Mouse (Mus musculus) midbrain, embryonic 10.5 days (tissue): ENCODE measurements around the gene Eif3i. TPM values are rescaled to one million over a fixed set of nuclear protein-coding genes. Genes with fewer than 3 reads are reported as not detected.

ENCODE experiments used
- DNase-seq: peaks from one replicate; pipeline ENCODE4 v3.0.0-alpha.2; 2017; ENCODE audit warnings: low spot score
- H3K27ac ChIP-seq: fragments of 300-500 bp; sonication (generic); replicated peaks from 2 replicates; pipeline ENCODE4 v1.5.1; 2016; ENCODE audit warnings: mild to moderate bottlenecking
- H3K27me3 ChIP-seq: fragments of 300-500 bp; sonication (generic); 2 replicates; pipeline ENCODE4 v1.6.1; 2016; ENCODE audit warnings: low read depth, mild to moderate bottlenecking; ENCODE audit not compliant: poor library complexity, severe bottlenecking
- H3K36me3 ChIP-seq: fragments of 300-500 bp; sonication (generic); 2 replicates; pipeline ENCODE4 v1.6.1; 2016; ENCODE audit warnings: mild to moderate bottlenecking, moderate library complexity
- H3K4me1 ChIP-seq: fragments of 300-500 bp; sonication (generic); 2 replicates; pipeline ENCODE4 v1.6.1; 2016
- H3K4me3 ChIP-seq: fragments of 300-500 bp; sonication (generic); 2 replicates; pipeline ENCODE4 v1.5.1; 2016; ENCODE audit warnings: mild to moderate bottlenecking, moderate library complexity
- H3K9me3 ChIP-seq: fragments of 300-500 bp; sonication (generic); replicated peaks from 2 replicates; pipeline ENCODE4 v1.6.1; 2016; ENCODE audit warnings: mild to moderate bottlenecking
- WGBS: fragments of 180-500 bp; shearing (Covaris S2); methylation state at CpG from one replicate; pipeline ENCODE4 v1.1.7; 2016; 5-methylcytosine and 5-hydroxymethylcytosine counted together
- polyA plus RNA-seq: library from polyadenylated mRNA; unstranded; fragments of >200 nt; fragmentation: Nextera tagmentation; extraction: Ambion mirVana; gene quantifications from 2 replicates; pipeline ENCODE4 v1.2.1, GENCODE M21; 2016

Eif3i gene
- polyA plus RNA-seq, 1 experiment from 2014 or later, result 293 TPM

- H3K27me3 ChIP-seq, result 0 out of 2 replicates have a peak, but pooled peaks cover 5% of the 10 kb centered on the region
- peaks cover 18% of the 10 kb centered on the region for H3K4me1 ChIP-seq
- WGBS, result 84% methylated on average over 5 of the region's 5 CpGs
- no peak for DNase-seq
- H3K36me3 ChIP-seq, result no peaks in the 10 kb centered on the region
- H3K27ac ChIP-seq, result no peak within 1 kb of the TSS
- H3K9me3 ChIP-seq, result no peaks in the 10 kb centered on the region
- H3K4me3 ChIP-seq, result peak within 1 kb of the TSS; percentile 20; the same call in 1 of the 2 replicates
These were observed 22.0 kb downstream of the Eif3i start, which contains the start of gene Fam167b for GRCm38 (mm10) chr4:129578466-129578865. Fam167b (minus strand) TSS chr4:129578549.

- 0 out of 2 replicates have a peak, but pooled peaks cover 5% of the 10 kb centered on the region for H3K27me3 ChIP-seq
- H3K4me3 ChIP-seq, result no peak overlapping the region
- H3K4me1 ChIP-seq, result peaks cover 18% of the 10 kb centered on the region
- H3K36me3 ChIP-seq, result no peaks in the 10 kb centered on the region
- DNase-seq, result no peak
- no peak overlapping the region for H3K27ac ChIP-seq
- 83% methylated on average over 7 of the region's 7 CpGs for WGBS
- H3K9me3 ChIP-seq, result no peaks in the 10 kb centered on the region
These were observed 22.8 kb downstream of the Eif3i start for GRCm38 (mm10) chr4:129577688-129578087.

- 37% methylated on average over 21 of the region's 21 CpGs for WGBS
- peak; percentile 75 for DNase-seq
- H3K27me3 ChIP-seq, result 0 out of 2 replicates have a peak, but pooled peaks cover 5% of the 10 kb centered on the region
- peaks cover 18% of the 10 kb centered on the region for H3K4me1 ChIP-seq
- no peaks in the 10 kb centered on the region for H3K9me3 ChIP-seq
- H3K4me3 ChIP-seq, result peak overlapping the region; percentile 20
- H3K27ac ChIP-seq, result peak overlapping the region; percentile 60
- no peaks in the 10 kb centered on the region for H3K36me3 ChIP-seq
These were observed 23.5 kb downstream of the Eif3i start for GRCm38 (mm10) chr4:129576863-129577491.

GRCm38 (mm10) chr4:129575171-129575844 lies 25.1 kb downstream of the Eif3i start:
- H3K27ac ChIP-seq, result peak overlapping the region; percentile 46; the same call in 1 of the 2 replicates
- no peak for DNase-seq
- H3K36me3 ChIP-seq, result no peaks in the 10 kb centered on the region
- H3K9me3 ChIP-seq, result no peaks in the 10 kb centered on the region
- H3K27me3 ChIP-seq, result 0 out of 2 replicates have a peak, but pooled peaks cover 5% of the 10 kb centered on the region
- H3K4me1 ChIP-seq, result peaks cover 18% of the 10 kb centered on the region
- H3K4me3 ChIP-seq, result no peak overlapping the region
- 62% methylated on average over 7 of the region's 8 CpGs for WGBS

- Histone ChIP-seq H3K27me3 (0 out of 2 replicates have a peak, but pooled peaks cover 5% of the 10 kb centered on the region), H3K4me3 (no peak within 1 kb of the TSS), H3K4me1 (peaks cover 18% of the 10 kb centered on the region), H3K9me3 (no peaks in the 10 kb centered on the region), H3K27ac (no peak within 1 kb of the TSS), H3K36me3 (no peaks in the 10 kb centered on the region)
- 93% methylated on average over 8 of the region's 8 CpGs for WGBS
- no peak for DNase-seq
These were observed 27.0 kb downstream of the Eif3i start, which contains the start of gene Lck for GRCm38 (mm10) chr4:129573430-129573829. Lck (minus strand) TSS chr4:129573641.

- Histone ChIP-seq H3K36me3 (no peaks in the 10 kb centered on the region), H3K9me3 (no peaks in the 10 kb centered on the region), H3K4me3 (no peak overlapping the region), H3K27me3 (0 out of 2 replicates have a peak, but pooled peaks cover 5% of the 10 kb centered on the region), H3K4me1 (peaks cover 18% of the 10 kb centered on the region), H3K27ac (no peak overlapping the region)
- no peak for DNase-seq
- WGBS, result 97% methylated on average over 4 of the region's 4 CpGs
These were observed 27.4 kb downstream of the Eif3i start for GRCm38 (mm10) chr4:129573093-129573370.

GRCm38 (mm10) chr4:129572236-129573092 lies 28.0 kb downstream of the Eif3i start:
- no peaks in the 10 kb centered on the region for H3K9me3 ChIP-seq
- DNase-seq, result no peak
- H3K4me1 ChIP-seq, result peaks cover 17% of the 10 kb centered on the region
- 86% methylated on average over 13 of the region's 13 CpGs for WGBS
- H3K36me3 ChIP-seq, result no peaks in the 10 kb centered on the region
- no peak overlapping the region for H3K27ac ChIP-seq
- H3K27me3 ChIP-seq, result 0 out of 2 replicates have a peak, but pooled peaks cover 5% of the 10 kb centered on the region
- H3K4me3 ChIP-seq, result no peak overlapping the region

- Histone ChIP-seq H3K9me3 (no peaks in the 10 kb centered on the region), H3K36me3 (no peaks in the 10 kb centered on the region), H3K27me3 (0 out of 2 replicates have a peak, but pooled peaks cover under 1% of the 10 kb centered on the region), H3K27ac (no peak overlapping the region), H3K4me1 (peaks cover 9% of the 10 kb centered on the region), H3K4me3 (no peak overlapping the region)
- DNase-seq, result no peak
- 80% methylated on average over 8 of the region's 8 CpGs for WGBS
These were observed 28.8 kb downstream of the Eif3i start for GRCm38 (mm10) chr4:129571551-129572084.

- H3K27ac ChIP-seq, result no peak overlapping the region
- H3K36me3 ChIP-seq, result no peaks in the 10 kb centered on the region
- WGBS, result 91% methylated on average over 6 of the region's 6 CpGs
- H3K4me3 ChIP-seq, result no peak overlapping the region
- H3K27me3 ChIP-seq, result no peaks in the 10 kb centered on the region
- no peaks in the 10 kb centered on the region for H3K9me3 ChIP-seq
- DNase-seq, result no peak
- peaks cover 1% of the 10 kb centered on the region; the same call in 1 of the 2 replicates for H3K4me1 ChIP-seq
These were observed 30.4 kb downstream of the Eif3i start for GRCm38 (mm10) chr4:129570028-129570427.

GRCm38 (mm10) chr4:129568366-129568765 lies 32.1 kb downstream of the Eif3i start:
- Histone ChIP-seq H3K27ac (no peak overlapping the region), H3K4me1 (peaks cover 6% of the 10 kb centered on the region), H3K4me3 (no peak overlapping the region), H3K36me3 (no peaks in the 10 kb centered on the region), H3K9me3 (no peaks in the 10 kb centered on the region), H3K27me3 (no peaks in the 10 kb centered on the region)
- WGBS, result 94% methylated on average over 7 of the region's 7 CpGs
- no peak for DNase-seq

- DNase-seq, result no peak
- Histone ChIP-seq H3K27ac (no peak overlapping the region), H3K9me3 (no peaks in the 10 kb centered on the region), H3K4me1 (peaks cover 7% of the 10 kb centered on the region), H3K4me3 (no peak overlapping the region), H3K27me3 (no peaks in the 10 kb centered on the region), H3K36me3 (no peaks in the 10 kb centered on the region)
- WGBS, result 86% methylated on average over 6 of the region's 6 CpGs
These were observed 35.3 kb downstream of the Eif3i start for GRCm38 (mm10) chr4:129565139-129565538.

- peaks cover 7% of the 10 kb centered on the region for H3K4me1 ChIP-seq
- no peaks in the 10 kb centered on the region for H3K9me3 ChIP-seq
- H3K4me3 ChIP-seq, result no peak overlapping the region
- WGBS, result 60% methylated on average over 8 of the region's 8 CpGs
- no peak for DNase-seq
- H3K27me3 ChIP-seq, result no peaks in the 10 kb centered on the region
- H3K36me3 ChIP-seq, result no peaks in the 10 kb centered on the region
- H3K27ac ChIP-seq, result no peak overlapping the region
These were observed 36.7 kb downstream of the Eif3i start for GRCm38 (mm10) chr4:129563718-129564117.
